Mouse (Mus musculus): ENCODE measurements around the gene Slc25a16.
"Not testable (repeated sequence)": the region's sequence is repeated elsewhere in the genome, so short reads cannot be mapped to it uniquely, and the experiment has no call there.

Gene Slc25a16

GRCm38 (mm10) chr10:62902829-62903228 lies 17.6 kb upstream of the Slc25a16 start:
- DNase-seq (ENCODE audit: low spot score): no peak

GRCm38 (mm10) chr10:62906336-62906735 lies 14.1 kb upstream of the Slc25a16 start:
- no peak for DNase-seq (ENCODE audit: low spot score)

GRCm38 (mm10) chr10:62908896-62909295 lies 11.5 kb upstream of the Slc25a16 start, which contains the start of gene Tet1:
Tet1 (minus strand) TSS chr10:62908996.
- DNase-seq (ENCODE audit: low spot score): not testable (repeated sequence)

GRCm38 (mm10) chr10:62911120-62911519 lies 9.3 kb upstream of the Slc25a16 start:
- no peak for DNase-seq (ENCODE audit: low spot score)

GRCm38 (mm10) chr10:62918985-62919384 lies 1.4 kb upstream of the Slc25a16 start:
- DNase-seq (ENCODE audit: low spot score): no peak

GRCm38 (mm10) chr10:62920766-62921156 lies 328 bp downstream of the Slc25a16 start:
- DNase-seq (ENCODE audit: low spot score): no peak

GRCm38 (mm10) chr10:62924096-62924635 lies 3.7 kb downstream of the Slc25a16 start:
- DNase-seq (ENCODE audit: low spot score): no peak

- DNase-seq (ENCODE audit: low spot score): no peak
Measured at GRCm38 (mm10) chr10:62932381-62932780, 11.9 kb downstream of the Slc25a16 start.

- peak; percentile 22 for DNase-seq (ENCODE audit: low spot score)
Measured at GRCm38 (mm10) chr10:62944975-62945580, 24.6 kb downstream of the Slc25a16 start.

GRCm38 (mm10) chr10:62946738-62947471 lies 26.5 kb downstream of the Slc25a16 start, which contains the start of gene Dna2:
Dna2 (plus strand) TSS chr10:62947026.
- peak; percentile 73 for DNase-seq (ENCODE audit: low spot score)

- no peak for DNase-seq (ENCODE audit: low spot score)
Measured at GRCm38 (mm10) chr10:62948551-62948950, 28.1 kb downstream of the Slc25a16 start.

- DNase-seq (ENCODE audit: low spot score): no peak
Measured at GRCm38 (mm10) chr10:62963956-62964355, 43.5 kb downstream of the Slc25a16 start.

GRCm38 (mm10) chr10:62965796-62966195 lies 45.4 kb downstream of the Slc25a16 start:
- DNase-seq (ENCODE audit: low spot score): no peak

GRCm38 (mm10) chr10:62966291-62966690 lies 45.9 kb downstream of the Slc25a16 start:
- no peak for DNase-seq (ENCODE audit: low spot score)

- DNase-seq (ENCODE audit: low spot score): peak; percentile 34
Measured at GRCm38 (mm10) chr10:62971821-62972220, 51.4 kb downstream of the Slc25a16 start.

- no peak for DNase-seq (ENCODE audit: low spot score)
Measured at GRCm38 (mm10) chr10:62979667-62980038, 59.2 kb downstream of the Slc25a16 start.

- peak; percentile 69 for DNase-seq (ENCODE audit: low spot score)
Measured at GRCm38 (mm10) chr10:62980039-62980954, 59.9 kb downstream of the Slc25a16 start, which contains the start of gene Rufy2. Rufy2 (plus strand) TSS chr10:62980223.

- DNase-seq (ENCODE audit: low spot score): peak; percentile 4
Measured at GRCm38 (mm10) chr10:62984072-62984471, 63.6 kb downstream of the Slc25a16 start.

GRCm38 (mm10) chr10:62984495-62984894 lies 64.1 kb downstream of the Slc25a16 start:
- DNase-seq (ENCODE audit: low spot score): no peak

- peak; percentile 44 for DNase-seq (ENCODE audit: low spot score)
Measured at GRCm38 (mm10) chr10:62987341-62987740, 66.9 kb downstream of the Slc25a16 start.

- DNase-seq (ENCODE audit: low spot score): no peak
Measured at GRCm38 (mm10) chr10:62990636-62991035, 70.2 kb downstream of the Slc25a16 start.

GRCm38 (mm10) chr10:62993991-62994390 lies 73.6 kb downstream of the Slc25a16 start:
- DNase-seq (ENCODE audit: low spot score): no peak

All from spleen, adult 12 weeks (tissue).